Mouse (Mus musculus) heart, postnatal 0 days (tissue): ENCODE results near the gene Khdrbs2.

Experiments
- CTCF ChIP-seq: IDR thresholded peaks from 2 replicates; pipeline ENCODE4 v1.5.1; 2016; ENCODE audit warnings: antibody characterized with exemption, control low read depth, low read depth
- EP300 ChIP-seq: IDR thresholded peaks from 2 replicates; pipeline ENCODE4 v1.6.1; 2016; ENCODE audit warnings: antibody characterized with exemption, low read depth

DNA sequence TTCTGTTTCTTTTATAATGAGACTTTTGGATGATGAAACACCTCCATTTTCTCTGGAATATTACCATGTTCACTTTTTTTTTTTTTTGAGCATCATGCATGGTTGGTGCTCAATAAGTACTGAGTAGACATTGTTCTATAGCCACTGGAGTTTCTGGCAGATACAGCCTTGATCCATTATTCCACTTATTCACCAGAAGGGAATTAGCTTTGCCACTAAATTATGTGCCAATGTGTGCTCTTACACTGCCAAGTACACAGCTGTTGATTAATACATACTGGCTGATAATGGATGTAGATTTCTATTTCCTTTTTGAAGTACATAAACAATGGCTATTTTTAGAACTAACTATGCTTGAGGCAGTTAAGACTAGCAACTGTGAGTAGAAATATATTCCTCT, 137.1 kb downstream of the Khdrbs2 start:
- TF ChIP-seq EP300 (no peak), CTCF (no peak)
